Mouse (Mus musculus) hindbrain, embryonic 14.5 days (tissue): ENCODE results near the gene Pafah1b2. TPM values are rescaled to one million over a fixed set of nuclear protein-coding genes. Genes with fewer than 3 reads are reported as not detected.

Source experiments
- ATAC-seq: fragments of 200-750 bp; cut with Nextera tagmentation; 2 replicates; pipeline ENCODE4 v1.8.0; 2017; ENCODE audit warnings: moderate number of reproducible peaks, mild to moderate bottlenecking, moderate TSS enrichment, moderate library complexity; ENCODE audit not compliant: low FRiP score
- DNase-seq: peaks from one replicate; pipeline ENCODE4 v3.0.0-alpha.2; 2015; ENCODE audit warnings: low spot score
- H3K27ac ChIP-seq: fragments of 300-500 bp; sonication (generic); 2 replicates; pipeline ENCODE4 v1.5.1; 2014; ENCODE audit warnings: mild to moderate bottlenecking, moderate library complexity
- H3K27me3 ChIP-seq: fragments of 300-500 bp; sonication (generic); 2 replicates; pipeline ENCODE4 v1.6.1; 2014; ENCODE audit warnings: mild to moderate bottlenecking, low read length, mixed read lengths; ENCODE audit not compliant: control insufficient read depth, insufficient read depth
- H3K36me3 ChIP-seq: fragments of 300-500 bp; sonication (generic); replicated peaks from 2 replicates; pipeline ENCODE4 v1.6.1; 2014; ENCODE audit not compliant: control insufficient read depth, insufficient read depth
- H3K4me1 ChIP-seq: fragments of 300-500 bp; sonication (generic); replicated peaks from 2 replicates; pipeline ENCODE4 v1.6.1; 2014; ENCODE audit warnings: antibody characterized with exemption, low read length, mixed read lengths; ENCODE audit not compliant: control insufficient read depth, insufficient read depth
- H3K4me2 ChIP-seq: fragments of 300-500 bp; sonication (generic); replicated peaks from 2 replicates; pipeline ENCODE4 v1.6.1; 2014; ENCODE audit warnings: mild to moderate bottlenecking, moderate library complexity
- H3K4me3 ChIP-seq: fragments of 300-500 bp; sonication (generic); replicated peaks from 2 replicates; pipeline ENCODE4 v1.5.1; 2014; ENCODE audit warnings: mild to moderate bottlenecking, low read length
- H3K9ac ChIP-seq: fragments of 300-500 bp; sonication (generic); 2 replicates; pipeline ENCODE4 v1.6.1; 2014
- H3K9me3 ChIP-seq: fragments of 300-500 bp; sonication (generic); 2 replicates; pipeline ENCODE4 v1.6.1; 2016; ENCODE audit warnings: low read length; ENCODE audit not compliant: control insufficient read depth
- WGBS: fragments of 180-500 bp; shearing (Covaris S2); extraction: QIAGEN DNeasy Blood & Tissue Kit; methylation state at CpG from one replicate; pipeline ENCODE4 v1.1.7; 2014; 5-methylcytosine and 5-hydroxymethylcytosine counted together
- polyA plus RNA-seq: library from polyadenylated mRNA; unstranded; fragments of >200 nt; fragmentation: Nextera tagmentation; extraction: Ambion mirVana; gene quantifications from 2 replicates; pipeline ENCODE4 v1.2.1, GENCODE M21; 2014

Gene Pafah1b2
- polyA plus RNA-seq, 1 experiment from 2014 or later = 289 TPM

DNA sequence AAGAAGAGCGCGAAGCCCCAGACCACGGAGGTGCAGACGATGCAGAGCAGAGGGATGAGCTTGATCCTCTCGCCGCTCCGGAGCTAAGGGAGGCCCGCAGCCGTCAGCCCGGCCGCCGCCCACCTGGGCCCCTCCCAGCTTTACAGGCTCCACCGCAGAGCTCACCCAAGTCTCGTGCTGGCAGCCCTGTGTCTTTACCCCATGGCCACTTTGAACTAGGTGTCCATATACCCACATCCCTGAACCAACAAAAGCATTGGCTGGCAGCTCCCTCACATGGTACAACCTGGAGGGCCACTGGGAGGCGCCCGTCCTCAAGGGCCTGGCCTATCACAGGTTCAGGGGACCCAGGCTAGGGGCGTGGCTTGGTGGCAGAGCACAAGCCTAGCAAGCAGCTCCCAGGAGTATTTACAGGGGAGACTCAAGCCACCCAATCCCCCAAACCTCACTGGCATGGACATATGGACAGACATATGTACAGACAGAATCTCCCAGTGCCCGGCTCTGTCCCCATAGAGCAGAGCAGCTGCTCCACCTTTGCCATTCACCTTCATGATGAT lies 71.1 kb downstream of the Pafah1b2 start:
- H3K4me1 ChIP-seq = no peaks in the 10 kb centered on the region
- no peaks in the 10 kb centered on the region for H3K9me3 ChIP-seq
- DNase-seq = no peak
- H3K9ac ChIP-seq = no peak overlapping the region
- ATAC-seq = no peak
- WGBS = 66% methylated on average over 17 of the region's 18 CpGs
- H3K4me3 ChIP-seq = no peak overlapping the region
- H3K4me2 ChIP-seq = no peak overlapping the region
- H3K27me3 ChIP-seq = no peaks in the 10 kb centered on the region
- H3K36me3 ChIP-seq = peaks cover 81% of the 10 kb centered on the region
- H3K27ac ChIP-seq = no peak overlapping the region

GRCm38 (mm10) chr9:45939794-45940193 lies 72.7 kb downstream of the Pafah1b2 start:
- Histone ChIP-seq H3K36me3 (peaks cover 65% of the 10 kb centered on the region), H3K9ac (no peak overlapping the region), H3K4me3 (no peak overlapping the region), H3K27me3 (no peaks in the 10 kb centered on the region), H3K4me2 (no peak overlapping the region), H3K9me3 (no peaks in the 10 kb centered on the region), H3K4me1 (no peaks in the 10 kb centered on the region), H3K27ac (no peak overlapping the region)
- DNase-seq (no peak), ATAC-seq (no peak)
- WGBS = 93% methylated on average over 6 of the region's 6 CpGs

DNA sequence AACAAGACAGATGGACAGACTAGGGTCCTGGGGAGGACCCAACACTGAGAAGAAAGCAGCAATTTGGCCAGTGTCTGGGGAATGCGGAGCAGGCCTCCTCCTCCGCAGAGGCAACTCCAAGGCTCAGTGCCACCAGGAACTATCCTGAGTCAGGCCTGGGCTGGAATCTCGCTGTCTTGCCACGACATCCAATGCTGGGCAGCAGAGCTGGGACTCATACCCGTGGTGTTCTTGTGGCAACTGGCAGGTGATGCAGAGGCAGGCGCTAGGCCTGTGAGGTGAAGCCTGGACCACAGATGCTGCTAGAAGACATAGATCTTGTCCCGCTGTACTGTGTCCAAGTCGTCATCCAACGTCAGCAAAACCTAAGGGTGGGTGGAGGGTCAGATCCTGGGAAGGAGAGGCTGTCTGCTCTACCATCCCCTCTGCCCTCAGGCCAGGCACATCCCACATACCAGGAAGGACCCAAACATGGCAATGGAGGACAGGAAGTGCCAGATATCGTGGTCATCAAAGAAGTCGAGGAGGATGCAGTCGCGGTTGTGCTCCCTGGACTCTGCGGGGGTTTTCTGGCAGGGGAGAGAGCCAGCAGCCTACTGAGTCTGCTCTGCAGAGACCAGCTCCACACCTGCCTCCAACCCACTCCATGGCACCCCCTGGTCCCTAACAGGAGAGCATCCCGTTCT lies 73.4 kb downstream of the Pafah1b2 start:
- Histone ChIP-seq H3K4me1 (no peaks in the 10 kb centered on the region), H3K4me3 (no peak overlapping the region), H3K27me3 (no peaks in the 10 kb centered on the region), H3K9me3 (no peaks in the 10 kb centered on the region), H3K9ac (no peak overlapping the region), H3K4me2 (no peak overlapping the region), H3K36me3 (peaks cover 58% of the 10 kb centered on the region), H3K27ac (no peak overlapping the region)
- ATAC-seq = no peak
- WGBS = 92% methylated on average over 15 of the region's 15 CpGs
- DNase-seq = no peak

- ATAC-seq (no peak), DNase-seq (no peak)
- H3K9me3 ChIP-seq = no peaks in the 10 kb centered on the region
- H3K9ac ChIP-seq = no peak overlapping the region
- H3K4me2 ChIP-seq = no peak overlapping the region
- no peaks in the 10 kb centered on the region for H3K27me3 ChIP-seq
- no peak overlapping the region for H3K27ac ChIP-seq
- 93% methylated on average over 8 of the region's 8 CpGs for WGBS
- H3K36me3 ChIP-seq = peaks cover 48% of the 10 kb centered on the region
- H3K4me3 ChIP-seq = no peak overlapping the region
- H3K4me1 ChIP-seq = no peaks in the 10 kb centered on the region
Observed at GRCm38 (mm10) chr9:45938088-45938487, 74.4 kb downstream of the Pafah1b2 start.

GRCm38 (mm10) chr9:45936883-45937282 lies 75.6 kb downstream of the Pafah1b2 start:
- no peak overlapping the region for H3K9ac ChIP-seq
- peak; percentile 59; the same call in 1 of the 2 replicates for ATAC-seq
- peak; percentile 70 for DNase-seq
- no peaks in the 10 kb centered on the region for H3K9me3 ChIP-seq
- WGBS = 17% methylated on average over 3 of the region's 3 CpGs
- no peaks in the 10 kb centered on the region for H3K4me1 ChIP-seq
- no peak overlapping the region for H3K4me2 ChIP-seq
- H3K4me3 ChIP-seq = no peak overlapping the region
- no peaks in the 10 kb centered on the region for H3K27me3 ChIP-seq
- H3K27ac ChIP-seq = no peak overlapping the region
- peaks cover 36% of the 10 kb centered on the region for H3K36me3 ChIP-seq

DNA sequence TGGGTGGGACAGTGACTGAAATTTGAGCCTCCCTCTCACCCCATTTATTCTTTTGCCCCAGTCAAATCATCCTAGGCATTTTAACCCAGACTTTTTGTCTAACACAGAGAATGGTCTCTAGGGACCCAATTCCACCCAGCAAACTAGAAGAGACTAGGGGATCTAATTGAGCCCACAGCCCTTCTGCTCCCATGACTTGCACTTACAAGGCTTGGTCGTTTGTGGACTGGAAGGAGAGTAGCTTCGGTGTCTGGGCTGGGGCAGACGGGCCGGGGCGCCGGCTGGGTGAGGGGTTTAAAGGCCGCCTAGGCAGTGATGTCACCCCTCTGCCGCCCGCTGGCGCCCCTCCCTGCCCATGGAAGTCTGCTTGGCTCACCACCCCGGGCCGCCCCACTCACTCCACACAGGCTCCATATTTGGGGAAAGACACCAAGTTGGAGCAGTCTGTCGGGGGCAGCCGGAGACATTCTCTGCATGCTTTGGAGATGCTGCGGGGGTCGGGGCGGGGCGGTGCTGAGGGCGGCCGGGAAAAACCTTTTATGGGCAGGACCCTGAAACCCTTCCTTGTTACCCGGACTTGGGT lies 76.8 kb downstream of the Pafah1b2 start, which contains the start of gene Tagln:
TSS of gene Tagln (minus strand) at position 431 of the 583 bp plus-strand sequence.
- H3K27me3 ChIP-seq = no peaks in the 10 kb centered on the region
- H3K27ac ChIP-seq = no peak within 1 kb of the TSS
- H3K4me1 ChIP-seq = no peaks in the 10 kb centered on the region
- H3K4me2 ChIP-seq = peak within 1 kb of the TSS; percentile 27
- no peak within 1 kb of the TSS for H3K9ac ChIP-seq
- H3K36me3 ChIP-seq = peaks cover 35% of the 10 kb centered on the region
- H3K4me3 ChIP-seq = no peak within 1 kb of the TSS
- H3K9me3 ChIP-seq = no peaks in the 10 kb centered on the region
- DNase-seq (no peak), ATAC-seq (no peak)
- 14% methylated on average over 21 of the region's 21 CpGs for WGBS

DNA sequence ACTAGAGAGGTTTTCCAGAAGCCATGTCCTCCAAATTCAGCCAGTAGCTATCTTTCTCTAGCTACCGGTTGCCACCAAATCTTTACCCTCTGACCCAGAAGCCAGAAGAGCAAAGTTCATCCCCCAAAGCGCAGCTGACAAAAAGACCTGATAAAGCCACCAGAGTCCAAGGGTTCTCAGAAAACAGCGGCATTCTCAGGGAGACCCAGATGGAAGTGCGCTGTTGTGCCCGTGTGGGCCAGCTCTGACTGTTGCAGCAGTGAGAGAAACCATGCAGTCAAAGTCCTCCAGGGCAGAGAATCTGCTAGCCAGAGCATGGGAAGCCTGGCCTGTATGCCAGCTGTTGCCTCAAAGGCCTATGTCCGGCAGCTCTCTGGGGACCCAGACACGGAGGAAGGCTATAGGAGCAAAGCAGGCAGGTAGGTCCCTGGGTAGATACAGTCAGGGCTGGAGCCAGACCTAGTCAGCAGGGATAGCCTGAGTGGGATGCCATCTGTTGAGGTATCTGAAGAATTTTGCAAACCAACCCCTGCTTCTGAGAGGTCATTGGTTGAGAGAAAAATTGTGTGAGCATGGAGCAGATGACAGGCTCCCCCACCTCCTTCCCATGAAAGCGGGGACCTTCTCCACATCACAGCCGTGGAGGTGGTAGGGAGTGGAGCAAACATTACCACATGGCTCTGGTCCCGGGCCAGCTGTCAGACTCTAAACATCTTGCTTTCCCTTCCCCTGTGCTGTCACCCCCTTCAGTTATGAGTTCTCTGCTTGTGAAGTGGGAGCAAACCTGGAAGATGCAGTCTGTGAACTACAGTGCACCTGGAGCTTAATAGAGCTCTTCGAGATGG lies 79.7 kb downstream of the Pafah1b2 start:
- Histone ChIP-seq H3K4me3 (no peak overlapping the region), H3K4me1 (no peaks in the 10 kb centered on the region), H3K4me2 (no peak overlapping the region), H3K9ac (no peak overlapping the region), H3K27me3 (no peaks in the 10 kb centered on the region), H3K9me3 (no peaks in the 10 kb centered on the region), H3K27ac (no peak overlapping the region), H3K36me3 (peaks cover 38% of the 10 kb centered on the region)
- ATAC-seq (no peak), DNase-seq (no peak)
- WGBS = 76% methylated on average over 11 of the region's 11 CpGs

- 58% methylated on average over 1 of the region's 1 CpGs for WGBS
- no peak overlapping the region for H3K4me2 ChIP-seq
- ATAC-seq = no peak
- H3K9me3 ChIP-seq = no peaks in the 10 kb centered on the region
- no peak overlapping the region for H3K4me3 ChIP-seq
- no peak overlapping the region for H3K27ac ChIP-seq
- no peak overlapping the region for H3K9ac ChIP-seq
- no peak for DNase-seq
- no peaks in the 10 kb centered on the region for H3K27me3 ChIP-seq
- H3K4me1 ChIP-seq = no peaks in the 10 kb centered on the region
- peaks cover 45% of the 10 kb centered on the region for H3K36me3 ChIP-seq
Observed at GRCm38 (mm10) chr9:45931958-45932357, 80.5 kb downstream of the Pafah1b2 start.

GRCm38 (mm10) chr9:45929285-45929684 lies 83.2 kb downstream of the Pafah1b2 start:
- WGBS = 92% methylated on average over 5 of the region's 5 CpGs
- ATAC-seq = no peak
- H3K36me3 ChIP-seq = peaks cover 67% of the 10 kb centered on the region
- no peaks in the 10 kb centered on the region for H3K27me3 ChIP-seq
- no peak for DNase-seq
- no peak overlapping the region for H3K9ac ChIP-seq
- H3K27ac ChIP-seq = no peak overlapping the region
- H3K4me1 ChIP-seq = no peaks in the 10 kb centered on the region
- no peak overlapping the region for H3K4me2 ChIP-seq
- no peak overlapping the region for H3K4me3 ChIP-seq
- H3K9me3 ChIP-seq = no peaks in the 10 kb centered on the region
